Mouse (Mus musculus) hindbrain, embryonic 12.5 days (tissue): Measurements from ENCODE around the gene Ucp2. TPM values are rescaled to one million over a fixed set of nuclear protein-coding genes. Genes with fewer than 3 reads are reported as not detected.

Source experiments
- ATAC-seq: fragments of 200-750 bp; cut with Nextera tagmentation; 2 replicates; pipeline ENCODE4 v1.8.0; 2017; ENCODE audit warnings: moderate TSS enrichment; ENCODE audit not compliant: low FRiP score
- H3K27ac ChIP-seq: fragments of 300-500 bp; sonication (generic); 2 replicates; pipeline ENCODE4 v1.5.1; 2016; ENCODE audit warnings: mild to moderate bottlenecking
- H3K27me3 ChIP-seq: fragments of 300-500 bp; sonication (generic); 2 replicates; pipeline ENCODE4 v1.6.1; 2016; ENCODE audit warnings: mild to moderate bottlenecking
- H3K36me3 ChIP-seq: fragments of 300-500 bp; sonication (generic); 2 replicates; pipeline ENCODE4 v1.6.1; 2016; ENCODE audit warnings: mild to moderate bottlenecking
- H3K4me1 ChIP-seq: fragments of 300-500 bp; sonication (generic); 2 replicates; pipeline ENCODE4 v1.6.1; 2016
- H3K4me2 ChIP-seq: fragments of 300-500 bp; sonication (generic); replicated peaks from 2 replicates; pipeline ENCODE4 v1.6.1; 2016; ENCODE audit warnings: mild to moderate bottlenecking
- H3K4me3 ChIP-seq: fragments of 300-500 bp; sonication (generic); 2 replicates; pipeline ENCODE4 v1.5.1; 2016; ENCODE audit warnings: mild to moderate bottlenecking
- H3K9ac ChIP-seq: fragments of 300-500 bp; sonication (generic); 2 replicates; pipeline ENCODE4 v1.6.1; 2016; ENCODE audit warnings: mild to moderate bottlenecking, moderate library complexity
- H3K9me3 ChIP-seq: fragments of 300-500 bp; sonication (generic); replicated peaks from 2 replicates; pipeline ENCODE4 v1.6.1; 2016; ENCODE audit warnings: mild to moderate bottlenecking
- WGBS: fragments of 180-500 bp; shearing (Covaris S2); methylation state at CpG from one replicate; pipeline ENCODE4 v1.1.7; 2016; 5-methylcytosine and 5-hydroxymethylcytosine counted together
- polyA plus RNA-seq: library from polyadenylated mRNA; unstranded; fragments of >200 nt; fragmentation: Nextera tagmentation; extraction: Ambion mirVana; gene quantifications from 2 replicates; pipeline ENCODE4 v1.2.1, GENCODE M21; 2016

Gene Ucp2
- polyA plus RNA-seq, 1 experiment from 2014 or later, result 123 TPM

DNA sequence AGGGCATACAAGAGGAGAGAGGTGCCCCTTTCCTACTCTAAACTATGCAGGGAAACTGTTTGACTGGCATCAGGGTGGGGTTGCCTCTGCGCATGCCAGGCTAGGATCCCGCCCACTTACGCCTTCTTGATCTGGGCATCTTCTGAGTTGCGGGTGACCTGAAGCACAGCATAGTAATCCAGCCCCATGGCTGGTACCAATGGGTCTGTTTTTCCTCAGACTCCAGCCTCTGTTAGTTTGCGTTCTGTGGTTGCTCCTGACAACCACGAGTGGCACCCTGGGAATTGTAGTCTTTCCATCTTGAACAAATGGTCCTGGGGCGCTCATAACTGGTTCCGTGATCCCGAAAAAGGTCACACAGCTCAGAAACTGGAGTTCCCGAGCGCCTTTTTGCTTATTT lies 21.4 kb downstream of the Ucp2 start, which contains the start of gene Dnajb13:
Dnajb13 (minus strand) TSS at position 388 of the 400 bp plus-strand sequence.
- WGBS, result 57% methylated on average over 11 of the region's 11 CpGs
- no peaks in the 10 kb centered on the region for H3K36me3 ChIP-seq
- peak within 1 kb of the TSS; percentile 17 for H3K4me2 ChIP-seq
- H3K4me1 ChIP-seq, result 0 out of 2 replicates have a peak, but pooled peaks cover 2% of the 10 kb centered on the region
- H3K27ac ChIP-seq, result no peak within 1 kb of the TSS
- H3K9me3 ChIP-seq, result no peaks in the 10 kb centered on the region
- H3K27me3 ChIP-seq, result no peaks in the 10 kb centered on the region
- no peak within 1 kb of the TSS for H3K4me3 ChIP-seq
- no peak within 1 kb of the TSS for H3K9ac ChIP-seq
- ATAC-seq, result no peak

DNA sequence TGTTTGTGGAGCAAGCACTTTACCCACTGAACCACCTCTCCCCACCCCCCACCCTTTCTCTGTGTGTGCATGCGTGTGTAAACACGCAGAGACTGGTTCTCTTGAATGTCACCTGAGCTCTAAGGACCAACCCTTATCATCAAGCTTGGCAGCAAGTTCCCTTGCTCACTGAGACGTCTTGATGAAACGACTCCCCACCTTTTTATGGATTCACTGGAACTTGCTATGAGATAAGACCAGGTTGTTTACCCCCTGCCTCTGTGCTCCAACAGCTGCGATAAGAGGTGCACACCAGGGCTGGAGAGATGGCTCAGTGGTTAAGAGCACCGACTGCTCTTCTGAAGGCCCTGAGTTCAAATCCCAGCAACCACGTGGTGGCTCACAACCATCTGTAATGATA lies 27.1 kb downstream of the Ucp2 start:
- WGBS, result 72% methylated on average over 7 of the region's 7 CpGs
- Histone ChIP-seq H3K27ac (no peak overlapping the region), H3K9me3 (no peaks in the 10 kb centered on the region), H3K4me1 (0 out of 2 replicates have a peak, but pooled peaks cover 2% of the 10 kb centered on the region), H3K27me3 (no peaks in the 10 kb centered on the region), H3K9ac (no peak overlapping the region), H3K36me3 (no peaks in the 10 kb centered on the region), H3K4me3 (no peak overlapping the region), H3K4me2 (no peak overlapping the region)
- ATAC-seq, result no peak

DNA sequence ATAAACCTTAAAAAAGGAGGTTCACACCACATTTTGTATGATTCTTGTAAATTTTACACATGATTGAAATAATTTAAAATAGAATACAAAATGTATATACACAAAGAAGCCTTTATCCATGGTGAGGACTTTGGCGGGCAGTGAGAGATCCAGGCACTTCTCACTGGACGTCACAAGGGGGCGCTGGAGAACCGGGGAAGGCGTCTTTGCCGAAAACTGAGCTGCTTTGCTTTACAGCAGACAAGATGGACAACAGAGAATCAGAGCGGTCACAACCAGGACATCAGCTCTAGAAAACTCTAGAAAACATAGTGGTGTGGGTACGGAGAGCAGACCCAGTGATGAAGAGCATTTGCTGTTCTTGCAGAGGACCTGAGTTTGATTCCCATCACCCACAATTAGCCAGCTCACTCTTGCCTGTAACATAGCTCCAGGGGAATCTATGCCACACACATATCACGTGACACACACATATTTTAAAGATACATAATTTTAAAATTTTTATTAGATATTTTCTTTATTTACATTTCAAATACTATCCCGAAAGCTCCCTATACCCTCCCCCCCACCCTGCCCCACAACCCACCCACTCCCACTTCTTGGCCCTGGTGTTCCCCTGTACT lies 27.6 kb downstream of the Ucp2 start:
- Histone ChIP-seq H3K4me2 (no peak overlapping the region), H3K9ac (no peak overlapping the region), H3K36me3 (no peaks in the 10 kb centered on the region), H3K9me3 (no peaks in the 10 kb centered on the region), H3K27me3 (no peaks in the 10 kb centered on the region), H3K4me1 (0 out of 2 replicates have a peak, but pooled peaks cover 2% of the 10 kb centered on the region), H3K4me3 (no peak overlapping the region), H3K27ac (no peak overlapping the region)
- peak; percentile 60; the same call in 1 of the 2 replicates for ATAC-seq
- WGBS, result 21% methylated on average over 10 of the region's 10 CpGs

DNA sequence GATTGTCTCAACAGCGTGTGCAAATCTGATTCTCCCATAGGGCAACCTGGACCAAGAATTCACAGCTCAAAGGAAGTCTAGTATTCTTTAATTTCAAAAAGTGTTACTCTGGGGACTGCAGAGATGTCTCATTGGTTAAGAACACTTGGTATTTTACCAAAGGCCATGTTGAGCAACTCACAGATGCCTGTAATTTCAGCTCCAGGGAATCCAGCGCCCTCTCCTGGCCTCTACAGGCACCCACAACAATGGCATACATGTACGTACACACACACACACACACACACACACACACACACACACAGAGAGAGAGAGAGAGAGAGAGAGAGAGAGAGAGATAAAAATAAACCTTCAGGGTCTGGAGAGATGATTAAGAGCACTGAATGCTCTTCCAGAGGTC lies 29.1 kb downstream of the Ucp2 start:
- Histone ChIP-seq H3K4me3 (no peak overlapping the region), H3K4me1 (0 out of 2 replicates have a peak, but pooled peaks cover 2% of the 10 kb centered on the region), H3K36me3 (no peaks in the 10 kb centered on the region), H3K27me3 (no peaks in the 10 kb centered on the region), H3K9me3 (no peaks in the 10 kb centered on the region), H3K27ac (no peak overlapping the region), H3K9ac (no peak overlapping the region), H3K4me2 (no peak overlapping the region)
- ATAC-seq, result no peak
- WGBS, result 82% methylated on average over 3 of the region's 3 CpGs

DNA sequence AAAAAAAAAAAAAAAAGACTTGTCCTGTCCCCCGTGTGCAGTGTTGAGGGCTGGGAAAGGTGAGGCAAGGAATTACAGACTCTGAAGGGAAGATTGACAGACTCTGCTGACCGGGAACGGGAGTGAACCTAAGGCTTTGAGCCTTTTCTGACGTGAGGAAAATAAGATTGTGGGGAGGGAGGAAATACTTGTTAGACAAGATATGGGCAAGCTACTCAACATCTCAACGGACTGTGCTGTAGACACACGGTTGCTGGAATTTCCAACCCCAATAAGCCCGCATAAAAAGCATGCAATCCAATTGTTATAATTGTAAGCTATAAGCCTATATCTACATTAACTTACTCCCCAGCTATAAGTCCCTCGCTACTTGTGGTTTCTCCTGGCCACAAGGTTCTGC lies 31.5 kb downstream of the Ucp2 start:
- Histone ChIP-seq H3K9ac (no peak overlapping the region), H3K27me3 (no peaks in the 10 kb centered on the region), H3K4me1 (no peaks in the 10 kb centered on the region), H3K27ac (no peak overlapping the region), H3K9me3 (no peaks in the 10 kb centered on the region), H3K36me3 (no peaks in the 10 kb centered on the region), H3K4me2 (no peak overlapping the region), H3K4me3 (no peak overlapping the region)
- WGBS, result 74% methylated on average over 8 of the region's 8 CpGs
- ATAC-seq, result no peak

DNA sequence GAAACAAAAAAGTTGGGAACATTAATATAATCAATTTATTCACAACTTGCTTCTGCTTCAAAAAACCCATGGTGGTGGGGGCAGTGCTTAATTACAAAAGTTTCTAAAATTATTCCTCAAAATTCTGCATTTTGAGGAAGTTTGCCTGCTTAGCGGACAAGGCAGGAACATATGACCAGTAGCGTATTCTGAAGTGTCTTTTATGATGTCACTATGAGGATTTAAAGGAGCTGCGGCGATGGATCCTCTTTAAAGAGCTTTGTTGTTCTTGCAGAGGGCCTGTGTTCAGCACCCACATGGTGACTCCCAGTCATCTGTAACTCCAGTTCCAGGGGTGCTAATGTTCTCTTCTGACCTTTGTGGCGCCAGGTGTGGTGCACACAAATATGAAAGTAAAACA lies 37.6 kb downstream of the Ucp2 start:
- Histone ChIP-seq H3K27ac (no peak overlapping the region), H3K4me2 (no peak overlapping the region), H3K9me3 (no peaks in the 10 kb centered on the region), H3K36me3 (no peaks in the 10 kb centered on the region), H3K27me3 (no peaks in the 10 kb centered on the region), H3K4me3 (no peak overlapping the region), H3K4me1 (no peaks in the 10 kb centered on the region), H3K9ac (no peak overlapping the region)
- ATAC-seq, result no peak
- 92% methylated on average over 5 of the region's 5 CpGs for WGBS

DNA sequence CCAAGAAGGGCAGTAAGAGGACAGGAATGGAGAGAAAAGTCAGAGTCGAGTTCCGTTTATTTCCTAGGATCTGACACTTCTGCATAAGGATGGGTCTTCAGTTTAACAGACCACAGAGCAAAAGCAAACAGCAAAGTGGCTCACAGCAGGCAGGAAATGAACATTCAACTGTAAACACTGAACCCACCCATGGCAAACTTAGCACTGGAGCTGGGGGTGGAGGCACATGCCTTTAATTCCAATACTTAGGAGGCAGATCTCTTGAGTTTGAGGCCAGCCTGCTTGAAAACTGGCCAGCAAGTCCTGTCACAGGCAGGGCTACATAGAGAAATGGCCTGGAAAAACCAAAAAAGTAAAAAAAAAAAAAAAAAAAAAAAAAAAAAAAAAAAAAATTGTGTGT lies 40.4 kb downstream of the Ucp2 start:
- no peak overlapping the region for H3K4me2 ChIP-seq
- H3K4me3 ChIP-seq, result no peak overlapping the region
- no peak for ATAC-seq
- H3K36me3 ChIP-seq, result no peaks in the 10 kb centered on the region
- 67% methylated on average over 2 of the region's 2 CpGs for WGBS
- no peak overlapping the region for H3K9ac ChIP-seq
- no peaks in the 10 kb centered on the region for H3K9me3 ChIP-seq
- H3K4me1 ChIP-seq, result peaks cover 11% of the 10 kb centered on the region
- no peak overlapping the region for H3K27ac ChIP-seq
- no peaks in the 10 kb centered on the region for H3K27me3 ChIP-seq

DNA sequence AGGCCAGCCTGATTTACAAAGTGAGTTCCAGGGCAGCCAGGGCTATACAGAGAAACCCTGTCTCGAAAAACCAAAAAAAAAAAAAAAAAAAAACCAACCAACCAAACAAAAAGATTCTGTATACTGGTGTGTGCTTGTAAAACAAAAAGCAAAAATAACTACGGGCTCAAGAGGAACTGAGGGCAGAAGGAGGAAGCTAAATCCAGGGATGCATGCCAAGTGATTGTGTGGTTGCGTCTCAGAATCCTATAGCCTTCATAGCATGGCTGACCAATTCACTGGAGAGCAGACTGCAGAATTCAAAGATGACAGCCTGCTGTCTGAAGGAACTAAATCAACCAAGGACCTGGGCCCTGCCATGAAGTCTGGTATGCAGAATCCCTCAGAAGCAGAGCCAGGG lies 41.1 kb downstream of the Ucp2 start:
- H3K9me3 ChIP-seq, result no peaks in the 10 kb centered on the region
- ATAC-seq, result no peak
- H3K27me3 ChIP-seq, result no peaks in the 10 kb centered on the region
- no peak overlapping the region for H3K4me3 ChIP-seq
- no peak overlapping the region for H3K9ac ChIP-seq
- H3K4me2 ChIP-seq, result no peak overlapping the region
- peaks cover 5% of the 10 kb centered on the region for H3K36me3 ChIP-seq
- WGBS, result 83% methylated on average over 3 of the region's 3 CpGs
- no peak overlapping the region for H3K27ac ChIP-seq
- peaks cover 11% of the 10 kb centered on the region for H3K4me1 ChIP-seq

DNA sequence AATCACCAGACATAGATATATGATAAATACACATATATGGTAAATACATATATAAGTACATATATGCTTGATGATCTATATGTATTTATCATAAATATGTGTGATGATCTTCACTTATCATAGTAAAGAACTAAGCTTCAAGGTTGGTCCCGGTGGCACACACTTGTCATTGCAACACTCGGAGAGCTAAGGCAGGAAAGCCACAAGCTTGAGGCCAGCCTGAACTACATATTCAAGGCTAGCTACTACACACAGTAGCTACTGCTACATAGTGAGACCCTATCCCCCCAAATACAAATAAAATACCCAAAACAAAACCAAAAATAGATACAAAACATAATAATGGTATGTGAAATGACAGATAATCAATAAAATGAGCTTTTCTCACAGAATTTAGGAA lies 42.7 kb downstream of the Ucp2 start:
- ATAC-seq, result no peak
- WGBS, result 76% methylated on average over 2 of the region's 2 CpGs
- no peaks in the 10 kb centered on the region for H3K9me3 ChIP-seq
- H3K4me2 ChIP-seq, result no peak overlapping the region
- H3K4me1 ChIP-seq, result peaks cover 11% of the 10 kb centered on the region
- no peaks in the 10 kb centered on the region for H3K27me3 ChIP-seq
- H3K9ac ChIP-seq, result no peak overlapping the region
- no peak overlapping the region for H3K4me3 ChIP-seq
- H3K27ac ChIP-seq, result no peak overlapping the region
- H3K36me3 ChIP-seq, result peaks cover 19% of the 10 kb centered on the region

DNA sequence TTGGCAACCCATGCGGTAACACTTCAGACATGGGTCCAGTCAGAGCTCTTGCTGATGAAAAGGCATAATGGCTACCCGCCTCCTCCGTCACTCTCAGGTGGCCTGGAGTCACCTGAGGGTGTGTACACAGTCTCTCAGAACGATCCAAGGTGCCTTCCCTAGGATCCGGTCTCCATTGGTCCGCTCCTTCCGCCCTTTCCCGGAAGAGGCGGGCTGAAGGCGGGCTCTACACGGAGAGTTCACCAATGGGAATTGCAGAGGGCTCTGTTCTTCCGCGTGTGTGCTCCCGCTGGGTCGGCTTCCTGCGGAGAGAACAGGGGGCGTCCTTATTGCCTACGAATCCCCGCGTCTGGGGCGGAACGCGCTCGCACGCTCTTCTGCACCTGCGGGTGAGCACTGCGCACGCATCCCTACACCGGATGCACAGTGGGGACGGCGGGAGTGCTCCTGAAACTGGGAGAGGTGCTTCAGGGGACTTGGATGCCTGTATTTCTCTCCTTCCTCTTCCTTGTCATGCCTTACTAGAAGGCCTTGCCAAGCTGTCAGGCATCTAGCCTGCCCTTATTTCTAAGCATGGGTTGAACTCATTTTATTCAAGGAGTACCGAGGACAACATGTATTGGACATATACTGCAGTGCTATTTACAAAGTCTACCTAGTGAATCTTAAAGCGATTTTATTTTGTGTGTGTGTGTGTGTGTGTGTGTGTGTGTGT lies 43.8 kb downstream of the Ucp2 start, which contains the start of gene Coa4:
Coa4 (plus strand) TSS at position 268 of the 715 bp plus-strand sequence.
- WGBS, result under 1% methylated on average over 33 of the region's 33 CpGs
- peaks cover 11% of the 10 kb centered on the region for H3K4me1 ChIP-seq
- peak within 1 kb of the TSS; percentile 76 for H3K4me3 ChIP-seq
- H3K9ac ChIP-seq, result peak within 1 kb of the TSS; percentile 78
- H3K36me3 ChIP-seq, result peaks cover 19% of the 10 kb centered on the region
- peak within 1 kb of the TSS; percentile 70 for H3K4me2 ChIP-seq
- ATAC-seq, result peak; percentile 99
- no peaks in the 10 kb centered on the region for H3K27me3 ChIP-seq
- H3K27ac ChIP-seq, result peak within 1 kb of the TSS; percentile 90
- H3K9me3 ChIP-seq, result no peaks in the 10 kb centered on the region

DNA sequence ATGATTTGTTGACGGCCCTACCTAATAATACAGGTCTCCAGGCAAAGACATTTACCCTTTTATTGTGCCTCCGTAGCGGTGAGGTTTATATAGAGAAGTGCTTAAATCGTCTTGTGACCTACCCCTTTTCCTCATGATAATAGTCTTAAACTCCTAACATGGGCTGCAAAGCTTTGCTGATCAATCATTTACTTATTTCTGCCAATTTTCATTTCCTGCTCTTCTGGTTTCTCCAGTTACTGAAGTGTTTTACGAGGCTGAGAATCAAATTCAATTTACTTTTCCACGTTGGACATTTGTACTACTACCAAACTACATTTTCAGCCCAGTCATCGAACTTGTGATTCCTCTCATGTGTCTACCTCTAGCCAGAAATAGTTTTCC lies 44.4 kb downstream of the Ucp2 start:
- Histone ChIP-seq H3K4me1 (peaks cover 11% of the 10 kb centered on the region), H3K9ac (peak overlapping the region; percentile 78), H3K4me2 (peak overlapping the region; percentile 70), H3K4me3 (peak overlapping the region; percentile 76), H3K36me3 (peaks cover 19% of the 10 kb centered on the region), H3K27ac (peak overlapping the region; percentile 90), H3K27me3 (no peaks in the 10 kb centered on the region), H3K9me3 (no peaks in the 10 kb centered on the region)
- WGBS, result 34% methylated on average over 7 of the region's 7 CpGs
- no peak for ATAC-seq

DNA sequence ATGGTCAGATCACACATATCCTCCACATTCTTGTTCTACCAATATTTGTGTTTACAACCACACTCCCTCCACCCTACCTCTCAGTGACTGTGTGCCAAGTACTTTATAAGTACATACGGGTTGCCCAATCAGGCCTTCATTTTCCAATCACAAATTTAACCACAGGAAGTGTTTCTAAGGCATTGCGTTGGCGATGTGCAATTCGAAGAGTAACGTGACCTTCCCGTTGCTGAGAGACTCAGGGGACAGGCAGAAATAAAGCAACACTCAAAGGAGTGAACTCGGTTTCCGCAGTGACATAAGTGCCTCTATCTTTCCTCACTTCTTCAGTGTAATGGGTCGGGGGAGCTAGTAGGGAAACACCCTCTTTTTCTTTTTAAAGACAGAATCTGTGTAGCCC lies 46.4 kb downstream of the Ucp2 start:
- H3K4me2 ChIP-seq, result no peak overlapping the region
- H3K9ac ChIP-seq, result no peak overlapping the region
- peaks cover 19% of the 10 kb centered on the region for H3K36me3 ChIP-seq
- WGBS, result 96% methylated on average over 9 of the region's 9 CpGs
- no peaks in the 10 kb centered on the region for H3K9me3 ChIP-seq
- no peak overlapping the region for H3K4me3 ChIP-seq
- ATAC-seq, result no peak
- peaks cover 11% of the 10 kb centered on the region for H3K4me1 ChIP-seq
- H3K27me3 ChIP-seq, result no peaks in the 10 kb centered on the region
- H3K27ac ChIP-seq, result no peak overlapping the region

DNA sequence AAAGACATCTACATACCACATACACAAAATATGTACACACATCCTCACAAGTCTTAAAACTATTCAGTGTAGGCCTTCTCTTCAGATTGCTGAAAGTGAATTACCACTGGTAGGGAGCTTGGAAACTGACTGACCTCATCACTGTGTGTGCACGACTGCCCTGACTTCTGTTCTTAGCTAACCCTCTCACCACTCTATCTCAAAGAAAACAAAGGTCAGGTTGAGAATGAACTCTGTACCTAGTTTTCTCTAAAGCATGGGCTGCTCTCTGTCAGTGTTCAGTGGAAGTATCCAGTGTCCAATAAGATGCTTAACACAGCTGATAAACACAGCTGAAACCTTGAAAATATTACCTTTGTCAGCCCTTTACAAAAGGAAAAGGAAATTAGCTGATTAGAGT lies 51.3 kb downstream of the Ucp2 start:
- Histone ChIP-seq H3K27me3 (no peaks in the 10 kb centered on the region), H3K4me2 (no peak overlapping the region), H3K4me1 (no peaks in the 10 kb centered on the region), H3K36me3 (peaks cover 22% of the 10 kb centered on the region), H3K9me3 (no peaks in the 10 kb centered on the region), H3K27ac (no peak overlapping the region), H3K4me3 (no peak overlapping the region), H3K9ac (no peak overlapping the region)
- WGBS, result 63% methylated on average over 1 of the region's 1 CpGs
- ATAC-seq, result no peak
